Mouse (Mus musculus): ENCODE measurements at regions not wholly inside any gene's neighbourhood (a gene's known extent, or its start where the extent isn't known, plus 50 kb on each side); places are given as distances from the start of the nearest gene placed in this dataset.
"Not testable (repeated sequence)": the region's sequence is repeated elsewhere in the genome, so short reads cannot be mapped to it uniquely, and the experiment has no call there.

DNA sequence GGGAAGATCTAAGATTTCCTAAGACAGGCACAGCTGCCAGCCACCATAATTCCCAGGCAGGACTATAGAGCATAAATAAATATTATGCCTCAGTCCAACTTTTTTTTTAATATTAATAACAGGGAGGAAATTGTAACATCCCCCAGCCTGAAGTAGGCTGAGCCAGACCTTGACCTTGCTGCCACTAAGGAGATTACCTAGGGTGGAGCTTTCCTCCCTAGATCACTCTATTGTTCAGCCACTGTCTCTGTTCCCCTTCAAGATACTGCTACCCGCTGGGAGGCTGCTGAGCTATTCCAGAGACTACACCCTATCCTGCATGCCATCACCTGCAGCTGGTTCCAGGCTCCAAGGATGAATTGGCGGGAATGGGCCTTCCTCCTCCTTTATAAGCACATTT, 437.4 kb downstream of the Sh2d4b start:
- ATAC-seq (ENCODE audit: insufficient read depth, low read depth), result not testable (repeated sequence)

DNA sequence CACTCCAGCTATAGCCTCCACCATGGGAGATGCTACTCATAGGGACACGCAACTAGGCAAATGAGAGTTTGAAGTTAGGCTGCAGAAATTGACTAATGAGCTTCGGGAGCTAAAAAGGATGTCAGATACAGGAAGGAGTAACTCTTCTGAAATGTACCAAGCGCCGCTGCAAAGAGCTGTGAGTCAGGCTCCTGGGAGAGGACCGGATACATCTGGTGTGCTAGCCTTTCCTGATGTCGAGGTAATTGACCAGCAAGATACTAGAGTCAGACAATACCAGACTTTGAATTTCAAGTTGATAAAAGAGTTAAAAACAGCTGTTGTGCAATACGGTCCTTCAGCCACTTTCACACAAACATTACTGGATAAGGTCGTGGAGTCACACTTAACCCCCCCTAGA, 442.2 kb downstream of the Sh2d4b start:
- not testable (repeated sequence) for ATAC-seq (ENCODE audit: insufficient read depth, low read depth)

More for the DNA sequence above, 437.4 kb downstream of the Sh2d4b start:
- H3K9me3 ChIP-seq (replicated peaks; ENCODE audit: control insufficient read depth, low read length); H3K27me3 ChIP-seq (ENCODE audit: control insufficient read depth, insufficient read depth, low read length); H3K4me3 ChIP-seq (ENCODE audit: low read depth, low read length); H3K27ac ChIP-seq (ENCODE audit: low read depth); H3K36me3 ChIP-seq (replicated peaks; ENCODE audit: control insufficient read depth, insufficient read depth, low read length); H3K9ac ChIP-seq (replicated peaks; ENCODE audit: low read depth, low read length); DNase-seq (ENCODE audit: low spot score); H3K4me2 ChIP-seq (ENCODE audit: low read depth, low read length); H3K4me1 ChIP-seq (ENCODE audit: control insufficient read depth, insufficient read depth): not testable (repeated sequence)
- WGBS, result 60% methylated on average over 2 of the region's 2 CpGs

DNA sequence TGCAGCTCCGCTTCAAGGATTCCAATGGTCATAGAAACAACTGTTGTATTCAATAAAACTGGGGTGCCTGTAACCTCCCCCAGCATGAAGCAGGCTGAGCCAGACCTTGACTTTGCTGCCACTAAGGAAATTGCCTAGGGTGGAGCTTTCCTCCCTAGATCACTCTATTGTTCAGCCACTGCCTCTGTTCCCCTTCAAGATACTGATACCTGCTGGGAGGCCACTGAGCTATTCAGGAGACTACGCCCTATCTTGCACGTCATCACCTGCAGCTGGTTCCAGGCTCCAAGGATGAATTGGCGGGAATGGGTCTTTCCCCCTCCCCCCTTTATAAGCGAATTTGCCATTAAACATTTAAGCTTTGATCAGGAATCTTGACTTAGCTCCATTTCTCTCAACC, 443.5 kb downstream of the Sh2d4b start:
- DNase-seq (ENCODE audit: low spot score); H3K27me3 ChIP-seq (ENCODE audit: control insufficient read depth, insufficient read depth, low read length); H3K4me2 ChIP-seq (ENCODE audit: low read depth, low read length); H3K4me3 ChIP-seq (ENCODE audit: low read depth, low read length); H3K4me1 ChIP-seq (ENCODE audit: control insufficient read depth, insufficient read depth); H3K9me3 ChIP-seq (replicated peaks; ENCODE audit: control insufficient read depth, low read length); H3K27ac ChIP-seq (ENCODE audit: low read depth); H3K9ac ChIP-seq (replicated peaks; ENCODE audit: low read depth, low read length); ATAC-seq (ENCODE audit: insufficient read depth, low read depth); H3K36me3 ChIP-seq (replicated peaks; ENCODE audit: control insufficient read depth, insufficient read depth, low read length): not testable (repeated sequence)
- 64% methylated on average over 5 of the region's 5 CpGs for WGBS

More for the DNA sequence above, 442.2 kb downstream of the Sh2d4b start:
- not testable (repeated sequence) for H3K36me3 ChIP-seq (replicated peaks; ENCODE audit: control insufficient read depth, insufficient read depth, low read length); H3K9ac ChIP-seq (replicated peaks; ENCODE audit: low read depth, low read length); H3K4me1 ChIP-seq (ENCODE audit: control insufficient read depth, insufficient read depth); H3K27me3 ChIP-seq (ENCODE audit: control insufficient read depth, insufficient read depth, low read length); H3K27ac ChIP-seq (ENCODE audit: low read depth); H3K4me3 ChIP-seq (ENCODE audit: low read depth, low read length); H3K9me3 ChIP-seq (replicated peaks; ENCODE audit: control insufficient read depth, low read length); DNase-seq (ENCODE audit: low spot score); H3K4me2 ChIP-seq (ENCODE audit: low read depth, low read length)
- 67% methylated on average over 8 of the region's 8 CpGs for WGBS
- TF ChIP-seq EP300 (IDR thresholded peaks at IDR 0.05; ENCODE audit: low read depth), result 0 out of 2 replicates have a peak, but pooled peaks have one; percentile 35

All from heart, postnatal 0 days (tissue).